Comparison of ENCODE assay signal across 13 mouse cellular contexts in the genomic region with DNA sequence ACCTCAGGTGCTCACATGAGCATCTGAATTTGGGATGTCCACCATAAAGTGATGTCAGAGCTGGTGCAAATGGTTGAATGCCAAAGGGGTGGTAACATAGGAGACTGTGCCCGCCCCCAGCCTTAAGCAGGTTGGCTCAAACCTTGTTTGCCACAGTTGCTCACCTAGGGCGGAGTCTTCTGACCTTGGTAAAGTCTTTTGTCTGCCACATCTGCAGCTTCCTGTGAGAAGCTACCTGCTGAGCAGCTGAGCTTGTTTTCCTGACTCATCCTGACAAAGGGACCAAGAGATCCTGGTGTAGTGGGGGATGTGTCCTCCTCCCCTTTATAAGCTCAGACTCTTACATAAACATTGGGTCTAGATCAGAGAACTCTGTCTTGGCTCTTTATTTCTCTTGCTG.
"Had no signal": no experiment of that assay in that cellular context is flagged by ENCODE, and none has a peak within 500 bp of the region (broad histone marks: within the 10 kb centered on the region; RNA-seq: fewer than 3 reads in every experiment).

No protein-coding gene starts in this region.

- H3K9me3 ChIP-seq: midbrain, embryonic 10.5 days; midbrain, embryonic 12.5 days; neural tube, embryonic 12.5 days had no signal

- H3K27ac ChIP-seq: midbrain, embryonic 10.5 days; midbrain, embryonic 12.5 days; neural tube, embryonic 12.5 days had no signal

- H3K4me1 ChIP-seq: midbrain, embryonic 10.5 days; midbrain, embryonic 12.5 days; neural tube, embryonic 12.5 days had no signal

- H3K4me3 ChIP-seq: midbrain, embryonic 10.5 days; midbrain, embryonic 12.5 days; neural tube, embryonic 12.5 days had no signal

- DNase-seq: lung, adult 18-20 months; lung, postnatal 10 days; lung, postnatal 4 days; midbrain, embryonic 14.5 days; right cerebral cortex, postnatal 14 days; spleen, adult 18-20 months; thymus, adult 18-20 months; thymus, postnatal 14 days; thymus, postnatal 36 days had no signal

- H3K9ac ChIP-seq: lung, embryonic 14.5 days; midbrain, embryonic 12.5 days; neural tube, embryonic 12.5 days had no signal

- H3K36me3 ChIP-seq: midbrain, embryonic 10.5 days; midbrain, embryonic 12.5 days; neural tube, embryonic 12.5 days had no signal

- H3K27me3 ChIP-seq: midbrain, embryonic 12.5 days; neural tube, embryonic 12.5 days had no signal
